Mouse (Mus musculus): ENCODE measurements at regions not wholly inside any gene's neighbourhood (a gene's known extent, or its start where the extent isn't known, plus 50 kb on each side); places are given as distances from the start of the nearest gene placed in this dataset.

DNA sequence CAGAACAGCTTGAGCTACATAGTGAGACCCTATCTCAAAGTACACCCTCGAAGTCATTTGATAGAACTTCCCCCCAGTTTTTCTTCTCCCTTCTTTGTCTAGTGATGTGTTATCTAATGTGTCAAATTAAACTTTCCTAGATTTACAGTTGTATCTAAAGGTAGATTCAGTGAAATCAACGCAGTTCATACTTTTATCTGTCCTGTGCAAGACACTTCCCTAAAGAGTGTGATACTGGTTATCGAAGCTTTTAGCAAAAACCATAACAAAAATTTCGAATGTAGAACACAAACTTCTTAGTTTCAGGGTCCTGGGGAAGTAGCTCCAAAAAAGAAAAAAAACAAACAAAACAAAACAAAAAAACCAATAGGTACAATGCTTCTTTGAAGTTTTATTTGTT is 123.8 kb upstream of the Elavl2 start:
- TF ChIP-seq HCFC1 (IDR thresholded peaks at IDR 0.05; ENCODE audit: borderline replicate concordance, insufficient read depth, low read length) (no peak), MAFK (IDR thresholded peaks at IDR 0.05; ENCODE audit: insufficient read depth, low read depth, low read length) (no peak)

All from ES-E14 (cell line).